Mouse (Mus musculus) testis, adult 2 months (tissue): ENCODE results near the gene Prkcd. TPM values are rescaled to one million over a fixed set of nuclear protein-coding genes. Genes with fewer than 3 reads are reported as not detected.

Source experiments
- H3K27ac ChIP-seq: fragments of 200-500 bp; 2 replicates; pipeline ENCODE4 v1.5.1; 2012; ENCODE audit warnings: low read depth, low read length; ENCODE audit not compliant: control insufficient read depth, insufficient read depth
- H3K27me3 ChIP-seq: fragments of 200-500 bp; 2 replicates; pipeline ENCODE4 v1.6.1; 2012; ENCODE audit warnings: mild to moderate bottlenecking, low read length, moderate library complexity; ENCODE audit not compliant: control insufficient read depth, insufficient read depth
- H3K36me3 ChIP-seq: fragments of 200-500 bp; 2 replicates; pipeline ENCODE4 v1.6.1; 2012; ENCODE audit warnings: mild to moderate bottlenecking, low read length; ENCODE audit not compliant: control insufficient read depth, insufficient read depth
- H3K4me1 ChIP-seq: fragments of 200-500 bp; 2 replicates; pipeline ENCODE4 v1.6.1; 2012; ENCODE audit warnings: low read length; ENCODE audit not compliant: control insufficient read depth, insufficient read depth
- H3K4me3 ChIP-seq: fragments of 200-500 bp; 2 replicates; pipeline ENCODE4 v1.5.1; 2012; ENCODE audit warnings: low read depth, mild to moderate bottlenecking, low read length, moderate library complexity, mixed read lengths; ENCODE audit not compliant: control insufficient read depth
- CTCF ChIP-seq: fragments of 200-500 bp; IDR thresholded peaks from 2 replicates; pipeline ENCODE4 v1.5.1; 2012; ENCODE audit warnings: low read depth, mild to moderate bottlenecking, inconsistent platforms, low read length, moderate library complexity; ENCODE audit not compliant: control insufficient read depth, insufficient read depth, insufficient replicate concordance
- POLR2A ChIP-seq: fragments of 200-500 bp; IDR thresholded peaks from 2 replicates; pipeline ENCODE4 v1.6.1; 2012; ENCODE audit warnings: low read depth, mild to moderate bottlenecking, inconsistent platforms, low read length, moderate library complexity; ENCODE audit not compliant: control insufficient read depth
- polyA plus RNA-seq: library from polyadenylated mRNA; depleted of rRNA; stranded (reverse); fragments of >200 nt; gene quantifications from 2 replicates; pipeline ENCODE4 v1.2.3, GENCODE M21; 2012

Gene Prkcd
- polyA plus RNA-seq, 1 experiment = 240 TPM

DNA sequence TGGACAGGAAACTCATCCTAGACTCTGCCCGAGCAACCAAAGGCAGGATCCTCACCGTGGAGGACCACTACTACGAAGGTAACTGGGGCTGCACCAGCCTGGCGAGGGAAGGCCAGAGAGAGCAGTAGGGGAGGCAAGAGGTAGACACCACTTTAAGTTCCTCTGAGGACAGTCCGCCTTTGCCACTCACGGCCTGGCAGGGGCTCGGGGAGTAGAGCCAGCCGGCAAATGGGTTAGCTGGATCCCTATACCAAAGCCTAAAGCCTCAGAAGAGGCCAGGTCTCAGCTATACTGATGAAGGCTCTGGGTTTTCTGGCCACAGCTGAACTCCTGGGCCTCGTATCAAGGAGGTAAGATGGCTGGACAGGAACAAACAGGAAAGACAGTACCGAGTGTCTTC, 53.8 kb downstream of the Prkcd start:
- no peak overlapping the region for H3K27ac ChIP-seq
- no peaks in the 10 kb centered on the region for H3K36me3 ChIP-seq
- H3K4me3 ChIP-seq = no peak overlapping the region
- peaks cover 5% of the 10 kb centered on the region for H3K4me1 ChIP-seq
- TF ChIP-seq POLR2A (no peak), CTCF (no peak)
- no peaks in the 10 kb centered on the region for H3K27me3 ChIP-seq

DNA sequence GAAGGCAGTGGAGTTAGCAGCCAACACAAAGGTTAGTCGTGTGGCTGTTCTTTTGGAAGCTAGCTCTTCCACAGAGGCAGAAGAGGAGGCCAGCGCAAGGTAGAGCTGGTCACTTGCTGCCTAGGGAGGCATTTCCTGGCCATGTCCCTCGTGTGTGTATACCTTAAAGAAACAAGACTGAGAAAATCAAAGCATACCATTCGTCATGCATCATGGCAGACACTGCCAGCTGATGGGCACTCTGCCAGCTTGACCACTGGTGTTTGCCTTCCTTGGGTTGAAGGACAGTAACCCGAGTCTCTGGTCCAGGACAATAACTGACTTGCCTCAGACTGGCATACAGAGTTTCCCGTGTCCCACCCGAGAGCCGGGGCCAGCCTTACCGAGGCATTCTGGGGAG, 55.7 kb downstream of the Prkcd start:
- H3K36me3 ChIP-seq = no peaks in the 10 kb centered on the region
- no peak for TF ChIP-seq CTCF
- TF ChIP-seq POLR2A = no peak

DNA sequence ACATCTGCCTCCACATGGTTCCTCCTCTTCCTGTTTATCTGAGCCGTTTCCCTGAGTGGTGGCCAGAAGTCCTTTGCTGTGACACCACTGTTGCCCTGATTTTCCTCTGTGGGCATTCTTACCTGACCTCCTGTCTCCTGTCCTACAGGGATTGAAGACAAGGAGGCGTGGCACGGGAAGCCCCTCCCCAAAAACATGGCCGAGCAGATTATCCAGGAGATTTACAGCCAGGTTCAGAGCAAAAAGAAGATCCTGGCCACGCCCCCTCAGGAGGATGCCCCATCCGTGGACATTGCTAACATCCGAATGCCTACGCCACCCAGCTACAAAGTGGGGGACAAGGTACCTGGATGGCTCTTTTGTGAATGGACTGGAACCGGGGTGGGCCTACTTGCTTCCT, 58.0 kb downstream of the Prkcd start:
- TF ChIP-seq POLR2A (no peak), CTCF (no peak)

More for the DNA sequence above, 55.7 kb downstream of the Prkcd start:
- Histone ChIP-seq H3K27me3 (no peaks in the 10 kb centered on the region), H3K4me3 (no peak overlapping the region), H3K4me1 (peaks cover 3% of the 10 kb centered on the region; the same call in 1 of the 2 replicates), H3K27ac (no peak overlapping the region)

DNA sequence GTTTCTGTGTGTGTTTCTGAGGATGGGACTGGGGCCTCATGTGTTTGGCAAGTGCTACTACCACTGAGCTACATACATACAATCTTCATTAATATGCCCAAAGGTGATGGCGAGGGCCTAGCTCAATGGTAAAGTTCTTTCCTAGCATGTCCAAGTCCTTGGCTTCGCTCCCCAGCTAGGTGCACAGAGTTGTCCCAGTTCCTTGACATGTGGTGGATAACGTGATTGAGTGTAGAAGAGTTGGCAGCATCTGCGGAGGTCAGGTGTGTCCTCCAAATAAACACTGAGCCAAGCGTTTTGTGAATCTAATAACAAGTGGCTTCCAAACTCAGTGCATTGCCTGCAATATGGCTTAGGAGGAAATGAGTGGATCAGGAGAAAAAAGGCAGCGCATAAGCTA, 59.7 kb downstream of the Prkcd start:
- H3K36me3 ChIP-seq = no peaks in the 10 kb centered on the region
- no peak overlapping the region for H3K4me3 ChIP-seq
- no peak overlapping the region for H3K27ac ChIP-seq
- TF ChIP-seq POLR2A = no peak
- no peak for TF ChIP-seq CTCF
- H3K27me3 ChIP-seq = no peaks in the 10 kb centered on the region
- no peaks in the 10 kb centered on the region for H3K4me1 ChIP-seq

More for the DNA sequence above, 58.0 kb downstream of the Prkcd start:
- Histone ChIP-seq H3K27me3 (no peaks in the 10 kb centered on the region), H3K27ac (no peak overlapping the region), H3K36me3 (no peaks in the 10 kb centered on the region), H3K4me1 (no peaks in the 10 kb centered on the region), H3K4me3 (no peak overlapping the region)

DNA sequence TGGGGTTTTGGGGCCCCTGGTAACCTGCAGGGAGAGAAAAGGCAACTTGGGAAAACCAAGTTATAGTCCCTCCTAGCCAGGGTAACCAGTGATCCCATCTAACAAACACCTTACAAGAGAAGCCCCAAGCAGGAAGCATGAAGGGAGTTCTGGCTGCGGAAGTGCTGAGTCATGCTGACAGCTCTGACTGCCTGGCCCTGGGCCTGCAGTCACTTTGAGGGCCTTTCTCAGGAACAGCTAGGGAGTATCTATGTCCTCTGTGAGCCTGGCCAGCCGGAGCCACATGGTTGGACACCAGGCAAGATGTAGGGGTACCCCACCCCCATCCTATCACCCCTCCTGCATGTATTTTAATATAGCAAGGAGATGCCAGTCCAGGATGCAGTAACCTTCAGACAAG, 61.6 kb downstream of the Prkcd start:
- Histone ChIP-seq H3K27ac (no peak overlapping the region), H3K27me3 (no peaks in the 10 kb centered on the region), H3K4me1 (peaks cover 4% of the 10 kb centered on the region; the same call in 1 of the 2 replicates), H3K36me3 (no peaks in the 10 kb centered on the region), H3K4me3 (no peak overlapping the region)
- TF ChIP-seq CTCF = no peak
- no peak for TF ChIP-seq POLR2A

DNA sequence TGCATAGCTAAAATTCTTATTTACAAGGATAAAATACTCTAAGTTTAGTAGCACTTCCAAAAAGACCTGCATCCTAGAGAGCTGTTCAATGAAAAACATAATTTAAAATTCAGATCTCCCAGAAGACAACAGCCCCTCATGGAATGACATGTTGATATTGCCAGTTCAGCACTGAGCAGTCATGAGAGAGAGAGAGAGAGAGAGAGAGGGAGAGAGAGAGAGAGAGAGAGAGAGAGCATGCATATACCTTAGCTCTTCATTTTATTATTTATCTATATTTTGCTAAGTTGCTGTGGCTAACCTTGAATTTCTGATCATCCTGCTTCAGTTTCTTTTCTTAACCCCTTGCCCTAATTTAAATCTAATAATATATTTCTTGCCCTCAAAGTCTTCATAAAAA, 63.7 kb downstream of the Prkcd start:
- Histone ChIP-seq H3K4me1 (peaks cover 6% of the 10 kb centered on the region; the same call in 1 of the 2 replicates), H3K36me3 (no peaks in the 10 kb centered on the region)
- no peak for TF ChIP-seq POLR2A
- no peak for TF ChIP-seq CTCF

DNA sequence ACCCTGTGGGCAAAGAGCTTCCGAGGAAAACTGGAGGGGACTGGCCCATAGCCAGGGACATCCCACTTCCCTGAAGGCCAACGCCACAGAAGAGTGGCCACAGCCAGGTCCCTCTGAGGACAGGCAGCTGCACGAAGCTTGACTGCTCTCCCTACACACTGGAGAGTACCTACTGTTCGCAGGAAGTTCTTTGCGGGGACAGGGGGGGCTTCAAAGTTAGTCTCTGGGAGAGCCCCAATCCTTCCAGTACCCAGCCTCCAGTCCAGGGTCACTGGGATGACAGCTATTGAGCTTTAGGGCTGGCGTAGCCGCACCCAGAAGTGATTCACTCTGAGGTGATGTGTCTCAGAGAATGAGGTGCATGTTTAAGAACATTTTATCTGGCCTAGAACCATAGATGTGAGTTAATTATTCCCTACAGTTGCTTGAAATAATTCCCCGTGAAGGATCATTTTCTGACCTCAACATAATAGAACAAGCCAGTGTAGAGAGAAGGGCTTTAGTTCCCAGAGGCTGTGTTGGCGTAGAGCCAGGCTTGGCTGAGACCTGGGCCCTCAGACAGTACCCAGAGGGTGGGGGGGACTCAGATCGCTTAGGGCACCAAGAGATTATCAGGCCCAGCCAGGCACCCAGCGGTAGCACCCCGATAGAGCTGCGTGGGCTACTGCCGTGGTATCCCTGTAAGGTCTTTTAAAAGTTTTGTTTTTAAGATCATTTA, 64.4 kb downstream of the Prkcd start:
- TF ChIP-seq CTCF = no peak
- no peak for TF ChIP-seq POLR2A

More for the DNA sequence above, 63.7 kb downstream of the Prkcd start:
- Histone ChIP-seq H3K27me3 (no peaks in the 10 kb centered on the region), H3K4me3 (no peak overlapping the region), H3K27ac (no peak overlapping the region)

More for the DNA sequence above, 64.4 kb downstream of the Prkcd start:
- no peak overlapping the region for H3K27ac ChIP-seq
- H3K36me3 ChIP-seq = no peaks in the 10 kb centered on the region
- no peak overlapping the region for H3K4me3 ChIP-seq
- H3K4me1 ChIP-seq = peaks cover 6% of the 10 kb centered on the region; the same call in 1 of the 2 replicates
- H3K27me3 ChIP-seq = no peaks in the 10 kb centered on the region
